Comparison of ENCODE assay signal across 25 mouse cellular contexts in genomic region chr19:24896536-24896935, GRCm38 (mm10). TPM values are rescaled to one million over a fixed set of nuclear protein-coding genes. Genes with fewer than 3 reads are reported as not detected.
"Had no signal": no experiment of that assay in that cellular context is flagged by ENCODE, and none has a peak within 500 bp of the region (broad histone marks: within the 10 kb centered on the region; RNA-seq: fewer than 3 reads in every experiment).

No protein-coding gene starts in this region.

- DNase-seq: kidney, adult 9 months; left cerebral cortex, postnatal 4 days; liver, embryonic 13.5 days; lung, adult 2 months; lung, postnatal 14 days; right cerebral cortex, postnatal 25 days; spleen, adult 18-20 months; thymus, adult 2 months; thymus, postnatal 14 days had no signal

- H3K4me2 ChIP-seq: liver, embryonic 13.5 days had no signal

- H3K27ac ChIP-seq: liver, embryonic 13.5 days; midbrain, embryonic 12.5 days; midbrain, embryonic 15.5 days; neural tube, embryonic 13.5 days; stomach, embryonic 15.5 days had no signal

- H3K4me3 ChIP-seq: liver, embryonic 13.5 days; myocyte had no signal

- ATAC-seq: midbrain, embryonic 15.5 days had no signal

- H3K36me3 ChIP-seq: liver, embryonic 13.5 days; midbrain, embryonic 12.5 days; midbrain, embryonic 15.5 days; neural tube, embryonic 13.5 days; stomach, embryonic 15.5 days had no signal

- H3K9ac ChIP-seq: liver, embryonic 13.5 days; midbrain, embryonic 12.5 days; midbrain, embryonic 15.5 days; neural tube, embryonic 13.5 days; stomach, embryonic 15.5 days had no signal

- H3K9me3 ChIP-seq: liver, embryonic 13.5 days; midbrain, embryonic 12.5 days; midbrain, embryonic 15.5 days; neural tube, embryonic 13.5 days; stomach, embryonic 15.5 days had no signal

RNA-seq across cellular contexts. Expression of gene Foxd4, which starts 4.5 kb away (rescaled TPM):
- total RNA-seq: layer of hippocampus, adult 18-20 months; layer of hippocampus, postnatal 14 days; left cerebral cortex, adult 8-10 months; left cerebral cortex, postnatal 14 days; left cerebral cortex, postnatal 4 days; liver, adult 2 months; megakaryocyte-erythroid progenitor cell, adult 5-6 weeks; monocyte, adult 5-6 weeks had no signal
- polyA plus RNA-seq: kidney, embryonic 16.5 days; liver, adult 2 months; liver, embryonic 13.5 days; lung, embryonic 16.5 days; myocyte; neural tube, embryonic 13.5 days; stomach, embryonic 15.5 days; thymus, adult 2 months had no signal

RNA-seq across cellular contexts. Expression of gene Pgm5, which starts 34.9 kb away (rescaled TPM):
- total RNA-seq: megakaryocyte progenitor cell, adult 5-6 weeks; megakaryocyte-erythroid progenitor cell, adult 5-6 weeks; monocyte, adult 5-6 weeks; neutrophil, adult 5-6 weeks had no signal
